Mouse (Mus musculus) layer of hippocampus, postnatal 25 days (tissue): ENCODE measurements around the gene Abce1. TPM values are rescaled to one million over a fixed set of nuclear protein-coding genes. Genes with fewer than 3 reads are reported as not detected.
"Not testable (repeated sequence)": the region's sequence is repeated elsewhere in the genome, so short reads cannot be mapped to it uniquely, and the experiment has no call there.

Experiments
- DNase-seq, 2 experiments: peaks; one replicate each; pipeline ENCODE4 v3.0.0; 2022; ENCODE audit warnings: mixed read lengths in 2 of 2, low spot score in 1 of 2; ENCODE audit errors: extremely low spot score in 1 of 2
- total RNA-seq, 2 experiments: library from RNA; stranded (reverse); gene quantifications; 2 replicates each; pipeline ENCODE4 v1.2.3; 2021

Abce1 gene
- total RNA-seq: 10 to 100 TPM; 75.8 to 79.3 TPM

GRCm38 (mm10) chr8:79711064-79711961 is at the start of gene Abce1, which contains the start of gene Anapc10:
Gene Abce1, minus strand, starts transcription at chr8:79711740.
Gene Anapc10, plus strand, starts transcription at chr8:79711820.
- DNase-seq: peak; percentile 98

- peak in 1 of 2 experiments; percentile 16 for DNase-seq
These were observed 38.8 kb upstream of the Abce1 start for GRCm38 (mm10) chr8:79750305-79750704.

GRCm38 (mm10) chr8:79748591-79748990 is 37.1 kb upstream of the Abce1 start:
- DNase-seq: no peak

- DNase-seq: no peak
These were observed 36.6 kb upstream of the Abce1 start for GRCm38 (mm10) chr8:79748171-79748570.

DNA sequence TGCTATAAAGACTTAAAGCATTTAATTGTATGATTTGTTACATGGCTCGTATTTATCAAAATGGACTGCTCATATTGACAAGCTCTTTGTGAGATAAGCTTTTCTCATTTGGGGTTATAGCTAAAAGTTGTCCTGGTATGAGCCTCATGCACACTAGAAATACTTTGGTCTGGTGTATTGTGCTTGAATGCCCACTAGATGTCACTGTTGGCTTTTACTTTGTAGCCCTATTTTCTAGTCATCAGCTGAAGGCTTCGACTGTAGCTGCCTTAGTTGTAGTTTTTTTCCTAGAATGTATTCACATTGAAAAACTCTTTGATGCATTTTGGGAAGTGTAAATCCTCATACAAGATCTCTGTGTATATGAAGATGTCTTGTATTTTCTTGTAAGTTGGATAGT is 22.8 kb upstream of the Abce1 start:
- DNase-seq: peak in 1 of 2 experiments; percentile 12

- DNase-seq: no peak
These were observed 16.4 kb upstream of the Abce1 start for GRCm38 (mm10) chr8:79727900-79728299.

DNA sequence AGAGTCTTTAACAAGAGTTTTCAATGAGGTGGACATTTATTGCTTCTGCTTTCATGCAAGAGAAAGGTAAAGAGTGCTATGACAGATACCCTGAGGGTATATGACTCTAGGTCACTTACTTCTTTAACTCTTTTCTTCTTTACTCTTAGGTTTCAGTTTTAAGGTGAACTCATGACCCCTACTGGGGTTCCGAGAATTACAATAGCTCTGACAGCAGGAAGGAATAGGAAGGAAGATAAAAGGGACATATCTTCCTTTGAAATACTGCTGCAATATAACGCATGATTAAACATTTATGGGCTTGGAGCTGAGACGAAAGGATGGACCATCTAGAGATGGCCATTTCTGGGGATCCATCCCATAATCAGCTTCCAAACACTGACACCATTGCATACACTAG is 13.0 kb upstream of the Abce1 start:
- DNase-seq: no peak

GRCm38 (mm10) chr8:79723308-79723707 is 11.8 kb upstream of the Abce1 start:
- DNase-seq: no peak

- no peak for DNase-seq
These were observed 10.0 kb upstream of the Abce1 start for GRCm38 (mm10) chr8:79721537-79721936.

DNA sequence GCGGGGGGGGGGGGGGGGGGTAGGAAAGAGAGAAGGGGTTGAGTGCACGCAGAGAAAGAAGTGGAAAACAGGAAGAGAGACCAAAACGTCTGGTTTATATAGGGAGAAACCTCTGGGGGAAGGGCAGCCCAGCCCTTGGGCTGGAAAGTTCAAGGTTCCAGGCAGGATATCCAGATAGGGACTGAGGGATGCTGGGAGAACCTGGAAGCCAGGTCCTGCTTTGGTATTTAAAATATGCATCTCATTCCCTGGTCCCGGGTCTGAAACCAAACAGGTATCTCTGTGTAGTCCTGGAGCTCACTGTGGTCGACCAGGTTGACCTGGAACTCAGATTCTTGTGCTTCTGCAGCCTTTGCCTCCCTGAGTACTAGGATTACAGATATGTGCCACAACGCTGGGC is 1.1 kb upstream of the Abce1 start:
- DNase-seq: no peak

- no peak for DNase-seq
These were observed 4.9 kb downstream of the Abce1 start for GRCm38 (mm10) chr8:79706687-79707086.

- no peak for DNase-seq
These were observed 19.0 kb downstream of the Abce1 start for GRCm38 (mm10) chr8:79692531-79692930.

DNA sequence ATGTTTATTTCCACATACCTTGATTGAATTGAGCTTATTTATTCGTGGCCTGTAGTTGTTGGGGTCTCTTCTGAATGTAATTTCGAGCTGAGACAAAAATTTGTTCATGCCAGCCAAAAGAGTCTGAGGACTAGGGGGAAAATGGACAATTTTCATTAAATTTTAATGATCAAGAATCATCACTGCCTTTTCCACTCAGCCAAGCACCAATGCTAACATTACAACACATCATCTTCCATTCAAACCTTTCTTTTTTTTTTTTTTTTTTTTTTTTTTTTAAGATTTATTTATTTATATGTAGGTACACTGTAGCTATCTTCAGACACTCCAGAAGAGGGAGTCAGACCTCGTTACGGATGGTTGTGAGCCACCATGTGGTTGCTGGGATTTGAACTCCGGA is 25.6 kb downstream of the Abce1 start:
- not testable (repeated sequence) for DNase-seq

GRCm38 (mm10) chr8:79680965-79681364 is 30.6 kb downstream of the Abce1 start:
- no peak for DNase-seq

DNA sequence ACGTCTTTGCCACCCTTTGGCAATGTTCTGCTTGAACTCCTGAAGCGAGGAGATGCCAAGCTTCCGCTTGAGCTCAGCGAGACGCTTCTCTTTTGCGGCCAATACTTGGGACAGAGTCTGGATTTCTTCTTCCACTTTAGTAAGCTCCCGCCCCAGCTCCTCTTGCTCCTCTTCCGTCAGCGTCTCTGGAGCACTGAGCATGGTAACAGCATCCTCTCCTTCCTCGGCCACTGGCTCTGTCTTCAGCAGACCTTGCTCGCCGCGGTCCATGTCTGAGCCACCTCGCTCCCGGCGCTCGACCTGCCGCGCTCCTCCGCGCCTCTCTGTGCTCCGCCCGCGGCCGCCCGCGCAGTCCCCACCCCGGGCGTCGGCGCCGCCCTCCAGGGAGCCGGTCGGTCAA is 31.0 kb downstream of the Abce1 start:
- DNase-seq: no peak

DNA sequence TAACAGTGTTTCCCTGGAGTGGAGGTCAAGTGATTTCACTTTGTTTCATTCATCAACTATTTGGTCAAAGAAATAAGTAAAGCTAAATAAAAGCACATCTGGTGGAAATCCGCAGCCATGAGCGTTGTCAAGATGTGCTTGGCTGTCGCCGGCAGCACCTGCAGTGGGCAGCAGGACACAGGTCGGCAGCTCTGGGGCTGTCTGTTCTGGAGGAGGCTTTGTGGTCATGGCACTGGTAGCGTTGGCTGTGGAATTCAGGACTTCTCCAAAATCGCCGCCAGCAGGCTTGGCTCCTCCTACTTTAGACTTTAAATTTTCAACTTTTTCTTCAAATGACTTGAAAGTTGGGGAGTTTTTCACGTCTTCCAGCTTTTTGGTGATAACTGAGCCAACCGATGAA is 31.5 kb downstream of the Abce1 start:
- DNase-seq: not testable (repeated sequence)

DNA sequence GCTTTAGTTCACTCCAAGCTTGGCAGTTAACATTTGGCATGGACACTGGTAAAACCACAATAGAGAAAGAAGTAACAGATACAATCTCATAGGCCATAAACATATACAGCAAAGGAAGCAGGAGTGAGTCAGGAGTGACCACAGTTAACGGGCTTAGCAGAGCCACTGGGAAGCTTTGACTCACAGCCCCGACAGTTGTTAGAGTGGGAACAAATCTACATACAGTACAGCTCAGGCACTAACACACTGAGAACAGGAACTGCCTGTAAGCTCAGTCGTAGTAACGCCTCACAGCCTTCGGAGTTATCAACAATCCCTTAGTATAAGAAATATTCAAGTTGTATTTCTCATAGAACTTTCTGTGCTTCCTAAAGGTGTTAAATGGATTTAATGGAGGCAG is 32.5 kb downstream of the Abce1 start:
- no peak for DNase-seq

- no peak for DNase-seq
These were observed 35.1 kb downstream of the Abce1 start for GRCm38 (mm10) chr8:79676461-79676860.

DNA sequence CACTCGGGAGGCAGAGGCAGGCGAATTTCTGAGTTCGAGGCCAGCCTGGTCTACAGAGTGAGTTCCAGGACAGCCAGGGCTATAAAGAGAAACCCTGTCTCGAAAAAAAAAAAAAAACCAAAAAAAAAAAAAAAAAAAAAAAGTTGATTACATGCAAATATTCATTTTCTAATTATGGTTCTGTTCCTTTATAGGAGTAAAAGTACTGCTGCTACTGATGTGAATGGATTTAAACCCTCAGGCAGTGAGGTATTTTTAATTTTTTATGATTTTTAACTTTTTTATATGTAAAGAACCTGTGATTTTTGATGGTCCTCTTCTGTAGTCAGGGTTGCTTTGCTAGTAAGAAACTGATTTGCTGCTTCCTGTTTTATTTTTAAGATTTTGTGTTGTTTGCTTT is 52.8 kb downstream of the Abce1 start:
- DNase-seq: not testable (repeated sequence)

DNA sequence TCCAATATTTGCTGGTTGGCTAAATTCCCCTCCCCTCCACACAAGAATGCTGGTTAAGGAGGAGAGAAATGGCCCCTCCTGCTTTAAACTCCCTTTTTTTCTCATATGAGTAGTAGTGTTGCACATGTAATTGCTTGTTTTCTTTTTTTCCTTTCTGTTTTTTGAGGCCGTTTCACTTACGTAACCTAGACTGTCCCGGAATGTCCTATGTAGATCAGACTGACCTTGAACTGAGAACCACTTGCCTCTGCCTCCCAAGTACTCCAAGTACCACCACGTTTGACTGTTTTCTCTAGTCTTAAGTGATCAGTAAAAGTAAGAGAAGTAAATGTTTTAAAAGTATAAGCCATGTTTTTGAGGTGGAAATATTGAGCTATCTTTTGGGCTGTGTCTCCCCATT is 57.8 kb downstream of the Abce1 start:
- DNase-seq: no peak

GRCm38 (mm10) chr8:79650158-79650814 is 61.3 kb downstream of the Abce1 start:
- DNase-seq: no peak

DNA sequence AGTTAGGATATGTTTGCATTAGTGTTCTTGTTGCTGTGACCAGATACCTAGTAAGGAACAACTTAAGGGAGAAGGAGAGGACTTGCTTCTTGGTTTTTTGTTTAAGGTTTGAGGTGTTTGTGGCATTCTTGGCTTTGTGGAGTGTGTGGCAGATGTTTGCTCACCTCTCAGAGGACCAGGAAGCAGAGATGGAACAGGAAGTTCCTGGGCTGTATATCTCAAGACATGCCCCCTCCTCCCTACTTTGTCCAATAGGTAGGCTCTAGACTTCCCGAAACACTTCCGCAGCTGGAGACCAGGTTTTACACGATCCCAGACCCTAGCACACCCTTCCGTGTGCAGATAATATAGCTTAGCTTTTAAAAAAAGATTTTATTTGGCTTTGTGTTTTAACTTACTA is 62.0 kb downstream of the Abce1 start:
- no peak for DNase-seq
